Mouse (Mus musculus) MEL (cell line): ENCODE measurements around the gene Csnk2a2. TPM values are rescaled to one million over a fixed set of nuclear protein-coding genes. Genes with fewer than 3 reads are reported as not detected.

Experiments used
- DNase-seq: peaks from one replicate; pipeline ENCODE4 v3.0.0; 2011; ENCODE audit warnings: low read depth, low spot score
- H3K27ac ChIP-seq: 2 replicates; pipeline ENCODE4 v1.5.1; 2012; ENCODE audit warnings: low read depth, mild to moderate bottlenecking, control low read depth, low read length, moderate library complexity; ENCODE audit not compliant: control insufficient read depth
- H3K27me3 ChIP-seq, 2 experiments: fragments of 150-350 bp in 1 of 2; sonication (generic) in 1 of 2; 2 replicates each; pipeline ENCODE4 v1.6.1; 2012; ENCODE audit warnings: low read length in 2 of 2, mild to moderate bottlenecking in 2 of 2, improper control_type of control experiment in 1 of 2, moderate library complexity in 1 of 2; ENCODE audit not compliant: insufficient read depth in 2 of 2, control insufficient read depth in 1 of 2
- H3K36me3 ChIP-seq, 2 experiments: 2 replicates each; pipeline ENCODE4 v1.6.1; 2012 to 2014; ENCODE audit warnings: low read length in 2 of 2, improper control_type of control experiment in 1 of 2, inconsistent platforms in 1 of 2, mild to moderate bottlenecking in 1 of 2; ENCODE audit not compliant: insufficient read depth in 2 of 2, control insufficient read depth in 1 of 2
- H3K4me1 ChIP-seq, 2 experiments: fragments of 150-350 bp in 1 of 2; sonication (generic) in 1 of 2; 2 replicates each; pipeline ENCODE4 v1.6.1; 2012; ENCODE audit warnings: low read length in 2 of 2, improper control_type of control experiment in 1 of 2, mild to moderate bottlenecking in 1 of 2; ENCODE audit not compliant: insufficient read depth in 2 of 2, control insufficient read depth in 1 of 2
- H3K4me3 ChIP-seq, 2 experiments: fragments of 150-350 bp in 1 of 2; sonication (generic) in 1 of 2; 2 replicates each; pipeline ENCODE4 v1.5.1; 2012; ENCODE audit warnings: low read depth in 2 of 2, low read length in 2 of 2, mild to moderate bottlenecking in 2 of 2, moderate library complexity in 2 of 2, control low read depth in 1 of 2, improper control_type of control experiment in 1 of 2; ENCODE audit not compliant: control insufficient read depth in 1 of 2, insufficient read depth in 1 of 2
- H3K79me2 ChIP-seq: 2 replicates; pipeline ENCODE4 v1.6.1; 2012; ENCODE audit warnings: mild to moderate bottlenecking, low read length, moderate library complexity; ENCODE audit not compliant: control insufficient read depth, poor library complexity, insufficient read depth
- H3K9ac ChIP-seq: 2 replicates; pipeline ENCODE4 v1.6.1; 2012; ENCODE audit warnings: low read depth, mild to moderate bottlenecking, control low read depth, low read length, moderate library complexity; ENCODE audit not compliant: control insufficient read depth, poor library complexity, severe bottlenecking
- H3K9me3 ChIP-seq: fragments of 150-350 bp; sonication (generic); replicated peaks from 2 replicates; pipeline ENCODE4 v1.6.1; 2012; ENCODE audit warnings: mild to moderate bottlenecking, low read length, improper control_type of control experiment, moderate library complexity; ENCODE audit not compliant: insufficient read depth
- CHD1 ChIP-seq: IDR thresholded peaks from 2 replicates; pipeline ENCODE4 v1.6.1; 2012; ENCODE audit warnings: low read depth, mild to moderate bottlenecking, inconsistent platforms, low read length, improper control_type of control experiment
- CTCF ChIP-seq, 3 experiments: IDR thresholded peaks in 2 of 3; conservative IDR thresholded peaks in 1 of 3; 2 replicates each; pipeline ENCODE4 v1.5.1; 2011 to 2012; ENCODE audit warnings: low read length in 3 of 3, low read depth in 2 of 3, mild to moderate bottlenecking in 2 of 3, improper control_type of control experiment in 1 of 3, inconsistent platforms in 1 of 3, mixed read lengths in 1 of 3, moderate library complexity in 1 of 3; ENCODE audit not compliant: control insufficient read depth in 1 of 3, insufficient read depth in 1 of 3, poor library complexity in 1 of 3, severe bottlenecking in 1 of 3
- E2F4 ChIP-seq: IDR thresholded peaks from 2 replicates; pipeline ENCODE4 v1.6.1; 2011; ENCODE audit warnings: low read depth, low read length, improper control_type of control experiment, borderline replicate concordance
- ELF1 ChIP-seq: IDR thresholded peaks from 2 replicates; pipeline ENCODE4 v1.6.1; 2014; ENCODE audit warnings: low read depth, mild to moderate bottlenecking, inconsistent platforms, low read length, improper control_type of control experiment, moderate library complexity
- EP300 ChIP-seq, 2 experiments: IDR thresholded peaks; 2 replicates each; pipeline ENCODE4 v1.6.1; 2011; ENCODE audit warnings: improper control_type of control experiment in 2 of 2, low read length in 2 of 2, low read depth in 1 of 2, mild to moderate bottlenecking in 1 of 2
- GATA1 ChIP-seq: IDR thresholded peaks from 2 replicates; pipeline ENCODE4 v1.6.1; 2011; ENCODE audit warnings: low read depth, low read length, improper control_type of control experiment
- MAFK ChIP-seq: IDR thresholded peaks from 2 replicates; pipeline ENCODE4 v1.6.1; 2011; ENCODE audit warnings: low read depth, mild to moderate bottlenecking, low read length, improper control_type of control experiment, borderline replicate concordance
- MAX ChIP-seq: IDR thresholded peaks from 2 replicates; pipeline ENCODE4 v1.6.1; 2011; ENCODE audit warnings: low read length, improper control_type of control experiment
- NELFE ChIP-seq: IDR thresholded peaks from 2 replicates; pipeline ENCODE4 v1.6.1; 2011; ENCODE audit warnings: low read depth, low read length, improper control_type of control experiment
- POLR2A ChIP-seq, 2 experiments: IDR thresholded peaks; 2 replicates each; pipeline ENCODE4 v1.6.1; 2011 to 2012; ENCODE audit warnings: low read length in 2 of 2, mild to moderate bottlenecking in 2 of 2, control low read depth in 1 of 2, improper control_type of control experiment in 1 of 2, low read depth in 1 of 2, moderate library complexity in 1 of 2; ENCODE audit not compliant: control insufficient read depth in 1 of 2, insufficient read depth in 1 of 2, poor library complexity in 1 of 2
- RAD21 ChIP-seq: IDR thresholded peaks from 2 replicates; pipeline ENCODE4 v1.6.1; 2011; ENCODE audit warnings: mild to moderate bottlenecking, low read depth, low read length, improper control_type of control experiment
- RCOR1 ChIP-seq: IDR thresholded peaks from 2 replicates; pipeline ENCODE4 v1.6.1; 2012; ENCODE audit warnings: low read depth, mild to moderate bottlenecking, inconsistent platforms, low read length, improper control_type of control experiment
- SMC3 ChIP-seq: IDR thresholded peaks from 2 replicates; pipeline ENCODE4 v1.6.1; 2011; ENCODE audit warnings: low read depth, low read length, improper control_type of control experiment
- TCF12 ChIP-seq: IDR thresholded peaks from 2 replicates; pipeline ENCODE4 v1.6.1; 2014; ENCODE audit warnings: low read depth, mild to moderate bottlenecking, inconsistent platforms, low read length, improper control_type of control experiment, moderate library complexity
- USF1 ChIP-seq: IDR thresholded peaks from 2 replicates; pipeline ENCODE4 v1.6.1; 2014; ENCODE audit warnings: low read depth, mild to moderate bottlenecking, inconsistent platforms, low read length, improper control_type of control experiment, moderate library complexity
- ZC3H11A ChIP-seq: IDR thresholded peaks from 2 replicates; pipeline ENCODE4 v1.6.1; 2012; ENCODE audit warnings: low read depth, mild to moderate bottlenecking, inconsistent platforms, low read length, improper control_type of control experiment
- ZNF384 ChIP-seq: IDR thresholded peaks from 2 replicates; pipeline ENCODE4 v1.6.1; 2012; ENCODE audit warnings: low read depth, mild to moderate bottlenecking, inconsistent platforms, low read length, improper control_type of control experiment
- polyA plus RNA-seq, 2 experiments: library from polyadenylated mRNA; stranded (reverse) in 1 of 2; unstranded in 1 of 2; fragments of >175 nt in 1 of 2; fragments of >200 nt in 1 of 2; gene quantifications; 2 replicates each; pipeline versions ENCODE4 v1.2.1 to v1.2.4; 2012; ENCODE audit warnings: low replicate concordance in 2 of 2, low read depth in 1 of 2; ENCODE audit not compliant: insufficient read length in 2 of 2, insufficient read depth in 1 of 2, missing spikeins in 1 of 2
- total RNA-seq: library from RNA; depleted of rRNA; stranded (reverse); fragments of 300-350 nt; gene quantifications from 2 replicates; pipeline ENCODE4 v1.2.3, GENCODE M21; 2012; rRNA removed

Gene Csnk2a2
- total RNA-seq (42.3 and 44.0 TPM in 2 replicates), polyA plus RNA-seq (100 to 1,000 TPM in 1 of 2 experiments, not detected in 1; 121 TPM)

DNA sequence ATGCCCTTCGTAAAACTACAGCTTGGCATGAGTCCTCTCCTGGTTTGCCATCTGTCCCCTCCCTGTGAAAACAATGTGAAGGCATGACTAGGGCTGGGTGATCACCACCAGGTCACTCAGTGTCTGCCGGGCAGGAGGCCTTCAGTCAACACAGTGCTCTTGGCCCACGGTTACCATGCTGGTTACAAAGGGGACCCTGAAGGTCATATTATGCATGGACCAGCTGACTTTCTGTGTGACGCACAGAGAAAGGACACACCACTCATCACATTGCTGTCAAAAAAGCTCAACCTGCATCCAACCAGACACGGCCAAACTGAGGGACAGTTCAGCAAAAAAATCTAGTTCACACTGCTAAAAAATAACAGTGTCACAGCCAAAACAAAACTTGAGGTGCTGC, at the start of gene Csnk2a2:
Gene Csnk2a2, minus strand, starts transcription at position 34 of the 400 bp plus-strand sequence.
- H3K36me3 ChIP-seq: peaks cover 5 to 12% of the 10 kb centered on the region in 2 experiments
- peaks cover 3 to 10% of the 10 kb centered on the region in 2 experiments; a peak in 3 of 4 replicates for H3K4me1 ChIP-seq
- H3K4me3 ChIP-seq: peak within 1 kb of the TSS; percentile 59 to 63
- H3K9me3 ChIP-seq: no peaks in the 10 kb centered on the region
- H3K27ac ChIP-seq: no peak within 1 kb of the TSS
- peaks cover 0 to 1% of the 10 kb centered on the region in 2 experiments; a peak in 2 of 4 replicates for H3K27me3 ChIP-seq
- DNase-seq: no peak
- H3K9ac ChIP-seq: peak within 1 kb of the TSS; percentile 77
- TF ChIP-seq RAD21: no peak
- no peak for TF ChIP-seq EP300 (IDR thresholded peaks at IDR 0.05; ENCODE audit: low read depth in 1 of 2, low read length in 2 of 2)
- no peak for TF ChIP-seq SMC3
- no peak for TF ChIP-seq RCOR1
- peaks cover 19% of the 10 kb centered on the region for H3K79me2 ChIP-seq

DNA sequence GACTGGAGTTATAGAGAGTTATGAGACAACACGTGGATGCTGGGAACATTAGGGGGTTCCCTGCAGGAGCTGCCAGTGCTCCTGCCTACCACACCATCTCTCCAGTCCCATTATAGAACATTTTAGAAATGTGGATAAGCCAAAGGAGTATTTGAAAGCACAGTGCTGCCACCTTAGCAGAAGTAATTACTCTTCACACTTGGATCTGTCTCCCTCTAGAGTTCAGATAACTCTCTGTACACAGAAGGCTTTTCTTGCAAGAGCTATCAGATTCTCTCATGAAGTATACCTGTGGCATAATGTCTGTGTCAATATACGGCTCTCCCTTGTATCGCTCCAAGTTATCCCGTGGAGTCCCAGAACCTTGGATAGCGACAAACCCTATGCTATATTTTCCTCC, 49.6 kb upstream of the Csnk2a2 start:
- no peak for TF ChIP-seq USF1
- no peak for TF ChIP-seq TCF12
- TF ChIP-seq MAFK: no peak
- no peak for TF ChIP-seq GATA1
- no peak for TF ChIP-seq MAX
- TF ChIP-seq E2F4: no peak
- no peak for TF ChIP-seq NELFE
- no peak for TF ChIP-seq CHD1
- peak in 1 of 3 experiments; percentile 45; a peak in 2 of 6 replicates for TF ChIP-seq CTCF (IDR thresholded peaks at IDR 0.05 in 2 of 3, conservative IDR thresholded peaks at IDR 0.05 in 1 of 3; ENCODE audit: control insufficient read depth in 1 of 3, insufficient read depth in 1 of 3, low read depth in 2 of 3, low read length in 3 of 3, poor library complexity in 1 of 3, severe bottlenecking in 1 of 3)
- TF ChIP-seq POLR2A (IDR thresholded peaks at IDR 0.05; ENCODE audit: control insufficient read depth in 1 of 2, insufficient read depth in 1 of 2, low read depth in 1 of 2, low read length in 2 of 2, poor library complexity in 1 of 2): no peak
- no peak for TF ChIP-seq ZNF384
- peak; percentile 38 for TF ChIP-seq RAD21
- peak; percentile 33 for TF ChIP-seq SMC3
- TF ChIP-seq ZC3H11A: no peak
- TF ChIP-seq ELF1: no peak
- TF ChIP-seq, all 39 proteins: peak for 3
- H3K27ac ChIP-seq: no peak overlapping the region

More for the DNA sequence above, 49.6 kb upstream of the Csnk2a2 start:
- no peak overlapping the region for H3K9ac ChIP-seq
- H3K79me2 ChIP-seq: no peaks in the 10 kb centered on the region
- peaks cover 0 to under 1% of the 10 kb centered on the region in 2 experiments; a peak in 2 of 4 replicates for H3K27me3 ChIP-seq
- H3K4me1 ChIP-seq: 0 out of 4 replicates have a peak, but pooled peaks cover 0 to 2% of the 10 kb centered on the region in 2 experiments
- DNase-seq: peak; percentile 12
- H3K9me3 ChIP-seq: no peaks in the 10 kb centered on the region
- H3K36me3 ChIP-seq: no peaks in the 10 kb centered on the region
- H3K4me3 ChIP-seq: no peak overlapping the region
